Mouse (Mus musculus): ENCODE data around the gene Calr3.
A peak's percentile ranks its signal among the peaks of the same experiment; 100 is the strongest.

Calr3 gene

DNA sequence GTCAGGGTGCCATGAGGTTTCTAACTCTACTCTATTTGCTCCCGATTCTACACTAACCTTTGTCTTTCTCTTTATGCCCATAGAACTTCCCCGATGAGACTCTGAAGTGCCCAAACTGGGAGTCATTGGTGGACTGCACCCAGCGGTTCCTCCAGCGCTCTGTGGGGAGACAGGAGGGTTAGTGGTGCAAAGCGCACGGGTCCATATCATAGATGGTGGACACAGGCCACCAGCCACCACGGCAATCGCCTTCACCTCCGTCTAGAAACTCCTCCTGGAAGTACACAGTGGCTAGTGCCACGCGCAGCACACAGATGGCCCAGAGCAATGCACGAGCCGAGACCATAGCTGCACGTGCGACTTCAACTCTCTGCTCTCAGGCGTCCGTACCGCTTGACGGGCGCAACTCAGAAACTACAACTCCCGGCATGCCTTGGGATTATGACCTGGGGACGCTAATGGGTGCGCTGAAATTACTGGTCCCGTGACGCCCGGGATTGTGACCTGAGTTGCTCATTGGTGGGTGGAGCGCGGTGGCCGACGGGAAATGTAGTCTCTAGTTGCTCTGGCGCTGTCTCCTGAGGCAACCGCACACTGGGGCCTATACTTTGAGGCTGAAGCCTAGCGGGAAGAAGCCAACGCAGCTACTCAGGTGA lies at the start of gene Calr3, which contains the start of gene 1700030K09Rik:
Gene Calr3 (minus strand): TSS at position 533 of the 656 bp plus-strand sequence.
Gene 1700030K09Rik (plus strand): TSS at position 543 of the 656 bp plus-strand sequence.
- DNase-seq: peak; percentile 98 to 99

DNA sequence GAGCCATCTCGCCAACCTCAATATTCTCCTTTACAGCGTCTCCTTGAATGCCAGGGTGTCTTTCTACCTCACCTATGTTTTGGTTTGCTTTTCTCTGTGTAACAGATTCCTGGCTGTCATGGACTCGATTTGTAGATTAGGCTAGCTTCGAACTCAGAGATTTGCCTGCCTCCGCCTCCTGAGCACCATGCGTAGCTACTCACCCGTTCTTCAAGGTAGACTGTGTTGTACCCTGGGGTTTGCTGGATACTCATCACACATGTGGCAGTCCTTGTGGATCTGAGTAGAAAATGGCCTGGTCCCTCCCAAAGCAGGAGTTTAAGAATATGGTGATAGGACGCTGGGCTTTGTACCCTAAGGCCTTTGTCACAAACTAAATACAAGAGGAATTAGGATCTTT lies 49.7 kb upstream of the Calr3 start:
- DNase-seq: no peak

GRCm38 (mm10) chr8:72492622-72493081 lies 49.0 kb upstream of the Calr3 start:
- DNase-seq: peak; percentile 98 to 100

- DNase-seq: peak in 1 of 2 experiments; percentile 27
Measured at GRCm38 (mm10) chr8:72491680-72492621, 48.3 kb upstream of the Calr3 start, which contains the start of gene Slc35e1. TSS of gene Slc35e1 (minus strand) at chr8:72492614.

- DNase-seq: no peak
Measured at GRCm38 (mm10) chr8:72491017-72491416, 47.3 kb upstream of the Calr3 start.

GRCm38 (mm10) chr8:72487014-72487413 lies 43.3 kb upstream of the Calr3 start:
- DNase-seq: no peak

DNA sequence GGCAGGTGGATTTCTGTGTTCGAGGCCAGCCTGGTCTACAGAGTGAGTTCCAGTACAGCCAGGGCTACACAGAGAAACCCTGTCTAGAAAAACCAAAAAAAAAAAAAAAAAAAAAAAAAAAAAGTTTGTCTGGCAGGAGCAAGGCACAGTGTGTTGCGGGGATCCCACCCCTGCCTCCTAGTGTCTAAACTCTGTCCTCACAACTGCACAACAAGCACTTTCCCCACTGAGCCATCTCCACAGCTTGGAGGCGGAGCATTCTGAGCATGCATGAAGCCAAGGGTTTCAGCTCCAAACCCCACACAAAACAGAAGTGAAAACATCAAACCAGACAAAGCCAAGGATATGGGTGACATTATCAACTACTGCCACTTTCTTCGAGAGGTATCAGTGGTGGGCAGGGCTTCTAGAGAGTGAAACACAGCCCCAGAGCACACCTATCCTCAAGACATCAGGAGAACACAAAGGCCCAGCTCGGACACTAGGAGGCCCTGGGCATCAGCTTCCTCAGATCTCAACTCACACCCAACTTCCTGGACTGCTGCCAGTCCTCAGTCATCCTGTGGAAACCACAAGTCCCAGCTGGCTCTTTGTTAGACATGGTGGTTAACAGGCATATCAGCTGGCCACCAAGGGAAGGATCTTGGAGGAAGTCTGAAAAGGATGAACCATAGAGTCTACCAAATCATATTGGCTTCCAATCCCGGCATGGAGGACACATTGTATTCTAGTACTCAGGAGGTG lies 42.0 kb upstream of the Calr3 start:
- DNase-seq: no peak

DNA sequence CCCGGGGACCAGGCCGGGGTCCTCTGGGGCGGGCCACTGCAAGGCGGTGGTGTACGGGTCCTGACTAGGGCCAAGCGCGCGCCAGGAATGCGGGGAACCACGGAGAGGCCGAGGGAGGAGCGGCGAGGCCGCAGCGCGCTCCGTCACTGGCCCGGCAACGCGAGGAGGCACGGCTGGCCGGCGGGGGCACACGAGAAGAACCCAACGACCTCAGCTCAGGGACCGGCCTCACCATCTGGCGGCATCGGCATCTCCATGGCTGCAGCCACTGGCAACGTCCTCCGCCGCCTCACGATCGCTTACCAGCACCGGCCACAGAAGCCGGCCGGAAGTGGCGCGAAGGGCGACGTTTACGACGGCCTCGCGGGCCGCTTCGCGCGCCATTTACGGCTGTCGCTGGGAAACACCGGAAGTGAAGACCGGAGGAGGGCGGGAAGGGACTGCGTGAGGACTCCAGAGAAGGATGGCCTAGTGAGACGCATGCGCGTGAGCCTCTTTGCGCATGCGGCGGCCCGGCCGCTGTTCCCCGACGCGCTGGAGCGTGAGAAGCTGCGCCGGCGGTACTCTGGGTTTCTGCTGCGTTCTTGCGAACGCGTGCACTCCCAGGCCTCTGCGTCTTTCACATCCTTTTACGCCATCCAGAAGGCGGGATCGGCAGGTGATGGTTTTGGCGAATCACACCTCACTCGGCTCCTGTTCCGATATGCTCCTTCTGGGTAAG lies 31.3 kb upstream of the Calr3 start, which contains the start of gene Cherp:
Gene Cherp (minus strand): TSS at position 401 of the 721 bp plus-strand sequence.
- DNase-seq: peak; percentile 96 to 98

GRCm38 (mm10) chr8:72470684-72471083 lies 27.0 kb upstream of the Calr3 start:
- peak; percentile 22 to 27 for DNase-seq

GRCm38 (mm10) chr8:72469984-72470383 lies 26.3 kb upstream of the Calr3 start:
- no peak for DNase-seq

GRCm38 (mm10) chr8:72469243-72469642 lies 25.6 kb upstream of the Calr3 start:
- no peak for DNase-seq

GRCm38 (mm10) chr8:72464211-72464610 lies 20.5 kb upstream of the Calr3 start:
- no peak for DNase-seq

GRCm38 (mm10) chr8:72459881-72460533 lies 16.3 kb upstream of the Calr3 start:
- no peak for DNase-seq

- no peak for DNase-seq
Measured at GRCm38 (mm10) chr8:72458457-72458856, 14.8 kb upstream of the Calr3 start.

- DNase-seq: no peak
Measured at GRCm38 (mm10) chr8:72457806-72458205, 14.1 kb upstream of the Calr3 start.

GRCm38 (mm10) chr8:72455317-72455716 lies 11.6 kb upstream of the Calr3 start:
- no peak for DNase-seq

GRCm38 (mm10) chr8:72453904-72454303 lies 10.2 kb upstream of the Calr3 start:
- DNase-seq: no peak

- no peak for DNase-seq
Measured at GRCm38 (mm10) chr8:72451516-72451915, 7.8 kb upstream of the Calr3 start.

GRCm38 (mm10) chr8:72445071-72445470 lies 1.4 kb upstream of the Calr3 start:
- DNase-seq: no peak

- no peak for DNase-seq
Measured at GRCm38 (mm10) chr8:72443994-72444350, 302 bp upstream of the Calr3 start.

DNA sequence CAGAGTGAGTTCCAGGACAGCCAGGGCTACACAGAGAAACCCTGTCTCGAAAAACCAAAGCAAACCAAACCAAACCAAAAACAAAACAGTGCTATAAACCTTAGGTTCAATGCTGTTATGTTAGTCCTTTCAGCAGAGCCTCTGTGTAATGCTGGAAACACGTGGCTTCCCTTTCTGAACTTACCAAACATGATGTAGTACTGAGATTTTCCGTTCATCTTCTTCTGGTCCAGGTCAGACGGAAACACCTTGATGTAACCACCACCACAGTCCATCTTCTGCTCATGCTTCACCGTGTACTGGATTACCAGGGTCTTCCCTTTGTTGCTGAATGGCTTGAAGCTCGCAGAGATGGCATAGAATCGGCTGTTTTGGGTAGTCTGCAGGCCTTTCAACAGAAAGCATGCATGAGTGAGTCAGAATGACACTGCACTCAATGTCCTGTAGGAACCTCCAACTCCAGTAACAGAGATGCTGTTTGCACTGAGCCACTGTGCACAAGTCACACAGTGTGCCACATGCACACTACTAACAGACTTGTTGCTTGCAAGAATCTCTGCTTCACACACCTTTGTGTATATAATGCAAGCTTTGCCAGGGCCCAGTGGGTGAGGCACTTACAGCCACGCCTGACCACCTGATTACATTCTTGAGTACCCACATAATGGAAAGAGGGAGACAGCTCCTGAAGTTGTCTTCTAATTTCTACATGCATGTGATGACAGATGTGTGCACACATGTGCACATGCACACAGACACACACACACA lies 5.2 kb downstream of the Calr3 start:
- DNase-seq: no peak
